Mouse (Mus musculus): Measurements from ENCODE around the gene Map1s. TPM values are rescaled to one million over a fixed set of nuclear protein-coding genes. Genes with fewer than 3 reads are reported as not detected.

The Map1s gene
- polyA plus RNA-seq, 1 experiment: 18.3 TPM

DNA sequence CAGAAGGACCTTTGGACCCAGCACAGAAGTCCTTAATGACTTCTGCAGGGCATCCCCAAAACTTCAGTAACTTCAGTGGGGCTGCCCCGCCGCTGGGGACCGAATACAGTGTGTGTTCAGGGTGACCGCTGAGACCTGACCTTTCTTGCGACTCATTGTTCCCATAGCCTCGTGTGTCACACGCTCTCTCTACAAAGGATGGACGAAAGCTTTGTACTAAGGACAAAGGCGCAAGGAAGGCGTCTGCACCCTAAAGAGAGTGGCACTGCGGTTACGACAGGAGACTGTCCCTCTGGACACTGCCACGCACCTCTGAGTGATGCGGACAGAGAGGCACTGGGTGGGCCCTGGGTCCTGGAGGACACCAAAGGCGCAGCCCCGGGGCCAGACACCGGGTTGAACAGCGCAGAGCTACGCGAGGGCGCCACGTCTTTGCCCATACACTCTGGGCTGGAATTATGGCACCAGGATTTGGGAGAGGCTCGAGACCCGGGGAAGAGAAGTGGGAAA, 41.0 kb upstream of the Map1s start:
- Histone ChIP-seq H3K4me3 (ENCODE audit: control insufficient read depth, low read depth, low read length) (peak overlapping the region; percentile 83), H3K27me3 (ENCODE audit: control insufficient read depth, insufficient read depth, low read length) (peaks cover 2% of the 10 kb centered on the region), H3K36me3 (ENCODE audit: control insufficient read depth, insufficient read depth, low read length) (no peaks in the 10 kb centered on the region), H3K27ac (ENCODE audit: control insufficient read depth, insufficient read depth, low read depth, low read length) (no peak overlapping the region), H3K4me1 (ENCODE audit: control insufficient read depth, insufficient read depth, low read length) (peaks cover 45% of the 10 kb centered on the region)
- TF ChIP-seq CTCF (IDR thresholded peaks at IDR 0.05; ENCODE audit: control insufficient read depth, insufficient read depth, insufficient replicate concordance, low read depth, low read length) (no peak), POLR2A (IDR thresholded peaks at IDR 0.05; ENCODE audit: control insufficient read depth, low read depth, low read length) (no peak)

DNA sequence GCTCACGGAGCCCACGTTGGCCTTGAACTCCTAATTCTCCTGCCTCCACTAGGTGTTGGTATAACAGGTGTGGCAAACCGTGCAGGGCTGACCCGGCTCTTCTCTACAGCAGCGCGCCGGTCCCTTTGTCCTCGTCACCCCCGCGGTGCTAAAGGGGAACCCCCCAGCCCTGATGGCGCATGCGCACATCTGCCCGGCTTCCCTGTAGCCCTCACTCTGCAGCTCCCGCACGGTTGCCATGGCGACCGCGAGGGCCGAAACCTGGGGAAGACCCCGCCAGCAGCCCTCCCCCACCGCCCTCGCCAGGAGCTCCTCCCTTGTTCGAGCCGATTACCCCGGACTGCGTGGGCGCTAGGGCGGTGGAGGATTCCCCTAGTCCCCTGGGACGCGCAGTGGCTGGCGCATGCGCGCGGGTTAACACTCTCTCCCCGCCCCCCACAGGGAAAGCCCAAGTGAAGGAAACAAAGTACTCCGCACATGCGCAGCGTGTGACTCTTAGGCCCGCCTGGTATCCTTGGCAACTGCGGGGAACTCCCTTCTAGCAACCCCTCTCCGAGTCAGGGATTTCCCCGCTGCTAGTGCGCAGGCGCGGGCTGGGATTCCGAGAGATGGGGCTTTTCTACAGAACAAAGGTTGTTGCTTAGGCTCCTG, 40.3 kb upstream of the Map1s start:
- H3K27ac ChIP-seq (ENCODE audit: control insufficient read depth, insufficient read depth, low read depth, low read length): no peak overlapping the region
- H3K4me1 ChIP-seq (ENCODE audit: control insufficient read depth, insufficient read depth, low read length): peaks cover 45% of the 10 kb centered on the region
- peaks cover 2% of the 10 kb centered on the region for H3K27me3 ChIP-seq (ENCODE audit: control insufficient read depth, insufficient read depth, low read length)
- TF ChIP-seq POLR2A (IDR thresholded peaks at IDR 0.05; ENCODE audit: control insufficient read depth, low read depth, low read length) (no peak), CTCF (IDR thresholded peaks at IDR 0.05; ENCODE audit: control insufficient read depth, insufficient read depth, insufficient replicate concordance, low read depth, low read length) (no peak)
- H3K4me3 ChIP-seq (ENCODE audit: control insufficient read depth, low read depth, low read length): peak overlapping the region; percentile 83
- H3K36me3 ChIP-seq (ENCODE audit: control insufficient read depth, insufficient read depth, low read length): no peaks in the 10 kb centered on the region

DNA sequence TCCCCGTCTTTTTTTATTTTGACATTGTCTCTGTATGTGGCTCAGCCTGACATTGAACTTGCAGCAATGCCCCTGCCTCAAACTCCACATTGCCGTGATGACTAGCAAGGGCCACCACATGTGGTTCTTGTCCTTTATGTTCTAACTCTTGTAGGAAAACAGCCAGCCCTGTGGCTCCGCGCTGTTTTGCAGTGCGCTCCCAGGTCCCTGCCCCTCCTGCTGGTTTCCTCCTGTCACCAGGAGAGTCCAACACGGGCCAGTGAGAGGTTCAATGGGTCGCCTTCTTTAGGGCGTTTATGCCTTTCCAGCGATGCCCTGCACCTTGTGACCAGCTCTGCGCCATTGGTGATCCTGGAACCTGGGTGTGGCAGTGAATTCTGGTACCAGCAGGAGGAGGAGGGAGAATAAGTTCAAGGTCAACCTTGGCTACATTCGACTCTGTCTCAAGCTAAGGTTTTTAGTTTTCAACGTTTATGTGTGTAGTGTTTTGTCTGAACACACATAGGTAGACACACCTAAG, 39.7 kb upstream of the Map1s start:
- Histone ChIP-seq H3K4me1 (ENCODE audit: control insufficient read depth, insufficient read depth, low read length) (peaks cover 45% of the 10 kb centered on the region), H3K27ac (ENCODE audit: control insufficient read depth, insufficient read depth, low read depth, low read length) (no peak overlapping the region), H3K27me3 (ENCODE audit: control insufficient read depth, insufficient read depth, low read length) (peaks cover 2% of the 10 kb centered on the region), H3K4me3 (ENCODE audit: control insufficient read depth, low read depth, low read length) (peak overlapping the region; percentile 83), H3K36me3 (ENCODE audit: control insufficient read depth, insufficient read depth, low read length) (no peaks in the 10 kb centered on the region)
- TF ChIP-seq CTCF (IDR thresholded peaks at IDR 0.05; ENCODE audit: control insufficient read depth, insufficient read depth, insufficient replicate concordance, low read depth, low read length) (no peak), POLR2A (IDR thresholded peaks at IDR 0.05; ENCODE audit: control insufficient read depth, low read depth, low read length) (no peak)

DNA sequence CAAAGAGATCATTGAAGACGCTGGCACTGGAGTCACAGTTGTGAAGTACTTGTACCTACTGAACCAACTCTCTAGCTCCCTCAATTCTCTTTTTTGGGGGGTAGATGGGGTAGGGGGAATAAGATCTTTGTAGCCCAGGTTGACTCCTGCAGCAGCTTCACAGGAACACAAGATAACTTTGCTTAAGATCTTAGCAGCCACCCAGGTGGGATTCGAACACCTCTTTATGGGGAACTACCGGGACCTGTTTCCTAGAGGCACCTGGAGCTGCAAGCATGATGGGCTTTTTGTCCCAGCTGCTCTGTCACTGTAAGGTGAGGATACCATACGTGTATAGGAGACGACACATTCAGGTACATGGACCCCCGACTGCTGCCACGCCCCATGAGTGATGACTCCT, 39.2 kb upstream of the Map1s start:
- no peaks in the 10 kb centered on the region for H3K36me3 ChIP-seq (ENCODE audit: control insufficient read depth, insufficient read depth, low read length)
- H3K27ac ChIP-seq (ENCODE audit: control insufficient read depth, insufficient read depth, low read depth, low read length): no peak overlapping the region
- H3K27me3 ChIP-seq (ENCODE audit: control insufficient read depth, insufficient read depth, low read length): peaks cover 2% of the 10 kb centered on the region
- H3K4me3 ChIP-seq (ENCODE audit: control insufficient read depth, low read depth, low read length): no peak overlapping the region
- peaks cover 45% of the 10 kb centered on the region for H3K4me1 ChIP-seq (ENCODE audit: control insufficient read depth, insufficient read depth, low read length)
- no peak for TF ChIP-seq CTCF (IDR thresholded peaks at IDR 0.05; ENCODE audit: control insufficient read depth, insufficient read depth, insufficient replicate concordance, low read depth, low read length)
- TF ChIP-seq POLR2A (IDR thresholded peaks at IDR 0.05; ENCODE audit: control insufficient read depth, low read depth, low read length): no peak

DNA sequence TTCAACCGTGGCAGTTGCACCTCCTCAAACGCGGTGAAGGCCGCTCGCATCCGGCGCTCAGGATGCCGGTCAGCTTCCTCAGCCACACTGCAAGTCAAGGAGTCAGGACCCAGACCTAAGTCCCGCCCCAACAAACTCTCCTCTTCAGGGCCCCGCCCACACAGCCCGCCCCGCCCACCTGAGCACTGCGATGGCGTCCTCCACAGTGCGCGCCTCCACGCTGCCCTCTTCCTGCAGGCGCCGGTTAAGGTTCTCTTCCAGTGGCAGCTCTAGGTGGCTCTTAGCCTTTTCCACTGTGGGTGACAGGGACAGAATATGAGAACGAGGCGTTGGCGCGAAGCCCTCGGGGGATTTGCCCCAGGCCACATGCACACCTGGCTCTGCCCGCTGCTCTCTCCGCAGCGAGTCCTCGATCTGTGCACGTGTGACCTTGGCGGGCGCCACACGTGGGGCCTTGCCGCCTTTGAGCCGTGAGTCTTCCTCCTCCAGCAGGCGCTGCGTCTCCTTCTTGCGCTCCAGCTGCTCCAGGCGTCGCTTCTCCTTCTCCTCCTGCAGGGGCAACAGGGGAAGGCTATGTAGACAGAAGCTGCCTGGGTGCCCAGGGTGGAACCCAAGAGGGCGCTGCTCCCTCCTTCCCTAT, 37.1 kb upstream of the Map1s start:
- Histone ChIP-seq H3K27ac (ENCODE audit: control insufficient read depth, insufficient read depth, low read depth, low read length) (peak overlapping the region; percentile 23; the same call in 1 of the 2 replicates), H3K36me3 (ENCODE audit: control insufficient read depth, insufficient read depth, low read length) (no peaks in the 10 kb centered on the region), H3K4me1 (ENCODE audit: control insufficient read depth, insufficient read depth, low read length) (peaks cover 35% of the 10 kb centered on the region), H3K27me3 (ENCODE audit: control insufficient read depth, insufficient read depth, low read length) (peaks cover 2% of the 10 kb centered on the region; the same call in 1 of the 2 replicates), H3K4me3 (ENCODE audit: control insufficient read depth, low read depth, low read length) (peak overlapping the region; percentile 72)
- TF ChIP-seq POLR2A (IDR thresholded peaks at IDR 0.05; ENCODE audit: control insufficient read depth, low read depth, low read length) (no peak), CTCF (IDR thresholded peaks at IDR 0.05; ENCODE audit: control insufficient read depth, insufficient read depth, insufficient replicate concordance, low read depth, low read length) (no peak)

DNA sequence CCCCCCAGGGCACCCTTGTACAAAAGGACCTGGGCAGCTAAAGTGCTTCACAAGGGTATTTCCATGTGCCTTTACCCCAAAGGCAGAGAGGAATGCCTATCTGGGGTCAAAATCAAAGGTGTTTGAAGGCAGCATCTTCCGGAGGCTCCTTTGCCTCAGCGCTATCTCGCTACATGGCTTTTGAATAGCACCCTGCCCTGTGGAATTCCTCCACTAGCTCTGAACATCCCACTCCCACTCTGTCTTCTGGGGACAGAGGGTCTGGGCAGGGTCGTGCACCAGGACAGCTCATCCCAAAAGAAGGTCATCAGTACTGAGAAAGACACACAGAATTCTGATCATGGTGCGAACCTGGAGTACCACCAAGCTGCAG, 36.5 kb upstream of the Map1s start:
- H3K36me3 ChIP-seq (ENCODE audit: control insufficient read depth, insufficient read depth, low read length): no peaks in the 10 kb centered on the region
- TF ChIP-seq POLR2A (IDR thresholded peaks at IDR 0.05; ENCODE audit: control insufficient read depth, low read depth, low read length): no peak
- no peak for TF ChIP-seq CTCF (IDR thresholded peaks at IDR 0.05; ENCODE audit: control insufficient read depth, insufficient read depth, insufficient replicate concordance, low read depth, low read length)
- H3K27ac ChIP-seq (ENCODE audit: control insufficient read depth, insufficient read depth, low read depth, low read length): peak overlapping the region; percentile 23; the same call in 1 of the 2 replicates
- peak overlapping the region; percentile 72 for H3K4me3 ChIP-seq (ENCODE audit: control insufficient read depth, low read depth, low read length)
- H3K27me3 ChIP-seq (ENCODE audit: control insufficient read depth, insufficient read depth, low read length): peaks cover under 1% of the 10 kb centered on the region; the same call in 1 of the 2 replicates
- H3K4me1 ChIP-seq (ENCODE audit: control insufficient read depth, insufficient read depth, low read length): peaks cover 30% of the 10 kb centered on the region

DNA sequence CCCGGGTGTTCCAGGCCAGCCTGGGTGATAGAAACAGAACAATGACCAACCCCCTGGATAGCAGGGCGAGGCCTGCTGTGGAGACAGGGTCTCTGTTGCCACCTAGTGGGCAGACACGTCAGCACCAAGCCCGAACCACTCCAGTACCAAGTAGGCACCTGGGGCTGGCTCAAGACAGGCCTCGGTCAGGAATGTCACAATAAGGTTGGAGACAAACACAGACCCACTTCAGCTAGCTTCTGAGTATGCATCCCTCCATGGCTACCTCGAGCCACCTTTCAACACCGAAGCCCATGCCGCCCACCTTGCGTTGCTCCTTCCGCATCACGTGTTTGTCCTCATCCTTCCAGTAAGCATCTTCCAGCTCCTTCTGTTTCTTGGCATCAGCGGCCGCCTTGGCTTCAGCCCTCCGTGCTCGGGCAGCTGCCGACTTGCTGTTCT, 36.1 kb upstream of the Map1s start:
- no peak overlapping the region for H3K27ac ChIP-seq (ENCODE audit: control insufficient read depth, insufficient read depth, low read depth, low read length)
- H3K4me1 ChIP-seq (ENCODE audit: control insufficient read depth, insufficient read depth, low read length): peaks cover 29% of the 10 kb centered on the region
- H3K4me3 ChIP-seq (ENCODE audit: control insufficient read depth, low read depth, low read length): peak overlapping the region; percentile 72
- TF ChIP-seq POLR2A (IDR thresholded peaks at IDR 0.05; ENCODE audit: control insufficient read depth, low read depth, low read length): 0 out of 2 replicates have a peak, but pooled peaks have one; percentile 14
- peak; percentile 80; the same call in 1 of the 2 replicates for TF ChIP-seq CTCF (IDR thresholded peaks at IDR 0.05; ENCODE audit: control insufficient read depth, insufficient read depth, insufficient replicate concordance, low read depth, low read length)
- no peaks in the 10 kb centered on the region for H3K27me3 ChIP-seq (ENCODE audit: control insufficient read depth, insufficient read depth, low read length)
- H3K36me3 ChIP-seq (ENCODE audit: control insufficient read depth, insufficient read depth, low read length): no peaks in the 10 kb centered on the region
